Mouse (Mus musculus): ENCODE measurements around the gene Hist3h2ba. TPM values are rescaled to one million over a fixed set of nuclear protein-coding genes. Genes with fewer than 3 reads are reported as not detected.

The Hist3h2ba gene
- polyA plus RNA-seq, 1 experiment from 2014 or later, result 29.9 TPM

DNA sequence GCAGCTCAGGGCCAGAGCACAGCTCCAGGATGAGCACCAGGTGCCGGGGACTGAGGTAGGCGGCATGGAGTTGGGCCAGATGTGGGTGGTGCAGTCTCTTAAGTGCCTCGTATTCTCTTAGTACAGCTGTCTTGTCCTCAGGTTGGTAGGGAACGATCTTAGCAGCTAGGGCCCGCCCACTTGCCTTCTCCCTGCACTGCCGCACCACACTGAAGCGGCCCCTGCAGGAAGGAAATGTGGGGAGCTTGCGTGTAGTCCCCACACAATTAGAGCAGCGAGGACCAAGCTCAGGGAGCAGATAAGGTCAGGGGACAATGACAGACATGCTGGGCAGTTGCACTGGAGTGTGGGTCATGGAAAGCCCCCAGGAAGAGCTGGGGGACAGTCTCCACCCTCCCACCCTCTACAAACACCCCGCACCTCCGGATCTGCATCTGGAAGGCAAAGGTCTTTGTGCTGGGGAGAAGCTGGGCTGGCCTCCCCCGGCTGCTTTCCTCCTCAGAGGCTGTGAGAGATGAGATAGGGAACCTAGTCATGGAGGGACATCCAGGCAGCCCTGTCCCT, 47.2 kb downstream of the Hist3h2ba start:
- Histone ChIP-seq H3K36me3 (ENCODE audit: control insufficient read depth, insufficient read depth, low read length) (peaks cover 3% of the 10 kb centered on the region; the same call in 1 of the 2 replicates), H3K9me3 (ENCODE audit: control insufficient read depth, low read length) (no peaks in the 10 kb centered on the region), H3K27me3 (ENCODE audit: control insufficient read depth, insufficient read depth, low read length) (peaks cover 3% of the 10 kb centered on the region), H3K4me3 (ENCODE audit: low read length) (no peak overlapping the region), H3K4me2 (replicated peaks; ENCODE audit: low read depth, low read length) (no peak overlapping the region), H3K4me1 (ENCODE audit: control insufficient read depth, insufficient read depth, low read length) (no peaks in the 10 kb centered on the region), H3K27ac (ENCODE audit: low read depth, low read length) (no peak overlapping the region), H3K9ac (ENCODE audit: low read depth, low read length) (no peak overlapping the region)
- no peak for ATAC-seq (ENCODE audit: low FRiP score, low TSS enrichment)
- WGBS, result 40% methylated on average over 12 of the region's 12 CpGs

DNA sequence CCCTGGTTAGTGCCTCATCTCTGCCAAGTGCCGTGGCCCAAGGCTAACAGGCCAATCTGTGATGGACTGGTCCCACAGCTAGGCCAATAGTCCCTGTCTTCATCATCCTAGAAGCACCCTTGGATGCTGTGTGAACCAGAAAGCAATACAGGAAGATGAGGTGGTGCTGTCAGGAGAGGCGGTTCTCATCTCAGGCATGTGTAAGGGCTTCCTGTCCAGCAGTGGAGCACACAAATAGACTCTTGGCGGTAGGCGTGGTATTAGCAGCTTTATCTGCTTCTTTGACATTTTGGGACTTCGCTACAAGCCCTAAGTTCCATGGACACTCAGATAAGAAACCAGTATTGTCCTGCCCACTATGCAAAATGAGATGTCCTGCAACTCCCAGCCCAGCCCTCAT, 48.8 kb downstream of the Hist3h2ba start:
- 87% methylated on average over 5 of the region's 5 CpGs for WGBS
- Histone ChIP-seq H3K4me3 (ENCODE audit: low read length) (no peak overlapping the region), H3K27ac (ENCODE audit: low read depth, low read length) (no peak overlapping the region), H3K27me3 (ENCODE audit: control insufficient read depth, insufficient read depth, low read length) (peaks cover 3% of the 10 kb centered on the region), H3K4me1 (ENCODE audit: control insufficient read depth, insufficient read depth, low read length) (no peaks in the 10 kb centered on the region), H3K4me2 (replicated peaks; ENCODE audit: low read depth, low read length) (no peak overlapping the region), H3K36me3 (ENCODE audit: control insufficient read depth, insufficient read depth, low read length) (no peaks in the 10 kb centered on the region), H3K9ac (ENCODE audit: low read depth, low read length) (no peak overlapping the region), H3K9me3 (ENCODE audit: control insufficient read depth, low read length) (no peaks in the 10 kb centered on the region)
- no peak for ATAC-seq (ENCODE audit: low FRiP score, low TSS enrichment)

Small RNA genes within 50 kb of the gene (microRNA-seq; reads per million reads assigned to microRNA genes)
- not detected for gene Gm44313

Other genes with a start within 250 kb of the Hist3h2ba start
- not detected in 2 replicates for gene Olfr319, start 249.8 kb upstream of the Hist3h2ba start, polyA plus RNA-seq (2014; fragmentation: Nextera tagmentation; extraction: Ambion mirVana)
- not detected in 2 replicates for gene Olfr318, start 224.9 kb upstream of the Hist3h2ba start, polyA plus RNA-seq (2014; fragmentation: Nextera tagmentation; extraction: Ambion mirVana)
- not detected in 2 replicates for gene Olfr317, start 209.7 kb upstream of the Hist3h2ba start, polyA plus RNA-seq (2014; fragmentation: Nextera tagmentation; extraction: Ambion mirVana)
- not detected in 2 replicates for gene Olfr316, start 196.2 kb upstream of the Hist3h2ba start, polyA plus RNA-seq (2014; fragmentation: Nextera tagmentation; extraction: Ambion mirVana)
- gene Olfr315, start 175.7 kb upstream of the Hist3h2ba start, polyA plus RNA-seq (2014; fragmentation: Nextera tagmentation; extraction: Ambion mirVana), result not detected in 2 replicates
- not detected in 2 replicates for gene Olfr314, start 166.0 kb upstream of the Hist3h2ba start, polyA plus RNA-seq (2014; fragmentation: Nextera tagmentation; extraction: Ambion mirVana)
- gene Fam183b, start 147.0 kb upstream of the Hist3h2ba start, polyA plus RNA-seq (2014; fragmentation: Nextera tagmentation; extraction: Ambion mirVana), result not detected in 2 replicates
- gene Olfr313, start 133.9 kb upstream of the Hist3h2ba start, polyA plus RNA-seq (2014; fragmentation: Nextera tagmentation; extraction: Ambion mirVana), result not detected in 2 replicates
- not detected in 2 replicates for gene Olfr312, start 119.7 kb upstream of the Hist3h2ba start, polyA plus RNA-seq (2014; fragmentation: Nextera tagmentation; extraction: Ambion mirVana)
- gene Olfr311, start 109.7 kb upstream of the Hist3h2ba start, polyA plus RNA-seq (2014; fragmentation: Nextera tagmentation; extraction: Ambion mirVana), result not detected in 2 replicates
- 5.9 and 10.7 TPM in 2 replicates for gene Gm12258, start 101.8 kb upstream of the Hist3h2ba start, polyA plus RNA-seq (2014; fragmentation: Nextera tagmentation; extraction: Ambion mirVana)
- gene 2810021J22Rik, start 81.7 kb upstream of the Hist3h2ba start, polyA plus RNA-seq (2014; fragmentation: Nextera tagmentation; extraction: Ambion mirVana), result 6.4 and 8.8 TPM in 2 replicates
- gene Zfp39, start 44.7 kb upstream of the Hist3h2ba start, polyA plus RNA-seq (2014; fragmentation: Nextera tagmentation; extraction: Ambion mirVana), result 5.0 and 9.6 TPM in 2 replicates
- 0.09 TPM in 1 of 2 replicates, not detected in the other for gene Btnl10, start 31.0 kb upstream of the Hist3h2ba start, polyA plus RNA-seq (2014; fragmentation: Nextera tagmentation; extraction: Ambion mirVana)
- gene Rnf187, start 10.0 kb upstream of the Hist3h2ba start, polyA plus RNA-seq (2014; fragmentation: Nextera tagmentation; extraction: Ambion mirVana), result 229 and 304 TPM in 2 replicates
- 31.8 and 32.7 TPM in 2 replicates for gene Hist3h2a, start 5.8 kb downstream of the Hist3h2ba start, polyA plus RNA-seq (2014; fragmentation: Nextera tagmentation; extraction: Ambion mirVana)
- 0.63 and 0.65 TPM in 2 replicates for gene Trim17, start 5.8 kb downstream of the Hist3h2ba start, polyA plus RNA-seq (2014; fragmentation: Nextera tagmentation; extraction: Ambion mirVana)
- 16.7 and 19.8 TPM in 2 replicates for gene Trim11, start 29.2 kb downstream of the Hist3h2ba start, polyA plus RNA-seq (2014; fragmentation: Nextera tagmentation; extraction: Ambion mirVana)
- gene Obscn, start 187.5 kb downstream of the Hist3h2ba start, polyA plus RNA-seq (2014; fragmentation: Nextera tagmentation; extraction: Ambion mirVana), result 0.33 and 0.51 TPM in 2 replicates
- gene Iba57, start 214.8 kb downstream of the Hist3h2ba start, polyA plus RNA-seq (2014; fragmentation: Nextera tagmentation; extraction: Ambion mirVana), result 2.3 and 3.6 TPM in 2 replicates
- gene Gjc2, start 234.3 kb downstream of the Hist3h2ba start, polyA plus RNA-seq (2014; fragmentation: Nextera tagmentation; extraction: Ambion mirVana), result 0.11 and 0.28 TPM in 2 replicates
- 132 and 149 TPM in 2 replicates for gene Guk1, start 243.3 kb downstream of the Hist3h2ba start, polyA plus RNA-seq (2014; fragmentation: Nextera tagmentation; extraction: Ambion mirVana)

Measured in kidney, embryonic 14.5 days (tissue).